Mouse (Mus musculus): ENCODE measurements around the gene Setd3.

- no peak for TF ChIP-seq POLR2A (IDR thresholded peaks at IDR 0.05; ENCODE audit: low read depth, low read length)
- TF ChIP-seq CTCF (IDR thresholded peaks at IDR 0.05; ENCODE audit: extremely low read depth, insufficient read depth, insufficient read length, insufficient replicate concordance) = no peak
Observed at GRCm38 (mm10) chr12:108200094-108200493, 21.0 kb upstream of the Setd3 start.
